Mouse (Mus musculus): Measurements from ENCODE around the gene Wnt4. TPM values are rescaled to one million over a fixed set of nuclear protein-coding genes. Genes with fewer than 3 reads are reported as not detected.

Wnt4 gene
- polyA plus RNA-seq, 1 experiment = 1.8 TPM

- 76% methylated on average over 5 of the region's 5 CpGs for WGBS
- Histone ChIP-seq H3K27ac (ENCODE audit: control insufficient read depth, insufficient read depth, low read depth, low read length, poor library complexity) (no peak overlapping the region), H3K4me1 (ENCODE audit: control insufficient read depth, insufficient read depth, low read length) (no peaks in the 10 kb centered on the region), H3K4me3 (replicated peaks; ENCODE audit: control insufficient read depth, low read depth, low read length) (no peak overlapping the region)
- TF ChIP-seq CTCF (IDR thresholded peaks at IDR 0.05; ENCODE audit: control insufficient read depth, insufficient read depth, low read length) = no peak
- no peak for TF ChIP-seq POLR2A (IDR thresholded peaks at IDR 0.05; ENCODE audit: borderline replicate concordance, control insufficient read depth, low read depth, low read length)
Observed at GRCm38 (mm10) chr4:137294474-137294873, 17.2 kb downstream of the Wnt4 start.

GRCm38 (mm10) chr4:137294951-137295350 lies 17.7 kb downstream of the Wnt4 start:
- H3K4me1 ChIP-seq (ENCODE audit: control insufficient read depth, insufficient read depth, low read length) = no peaks in the 10 kb centered on the region
- H3K4me3 ChIP-seq (replicated peaks; ENCODE audit: control insufficient read depth, low read depth, low read length) = no peak overlapping the region
- H3K27ac ChIP-seq (ENCODE audit: control insufficient read depth, insufficient read depth, low read depth, low read length, poor library complexity) = no peak overlapping the region
- WGBS = 86% methylated on average over 8 of the region's 8 CpGs
- no peak for TF ChIP-seq CTCF (IDR thresholded peaks at IDR 0.05; ENCODE audit: control insufficient read depth, insufficient read depth, low read length)

GRCm38 (mm10) chr4:137297611-137298010 lies 20.3 kb downstream of the Wnt4 start:
- H3K4me1 ChIP-seq (ENCODE audit: control insufficient read depth, insufficient read depth, low read length) = no peaks in the 10 kb centered on the region
- H3K27ac ChIP-seq (ENCODE audit: control insufficient read depth, insufficient read depth, low read depth, low read length, poor library complexity) = no peak overlapping the region
- no peak for TF ChIP-seq CTCF (IDR thresholded peaks at IDR 0.05; ENCODE audit: control insufficient read depth, insufficient read depth, low read length)
- H3K4me3 ChIP-seq (replicated peaks; ENCODE audit: control insufficient read depth, low read depth, low read length) = no peak overlapping the region
- 64% methylated on average over 4 of the region's 4 CpGs for WGBS

GRCm38 (mm10) chr4:137298406-137298805 lies 21.1 kb downstream of the Wnt4 start:
- H3K27ac ChIP-seq (ENCODE audit: control insufficient read depth, insufficient read depth, low read depth, low read length, poor library complexity) = no peak overlapping the region
- no peak for TF ChIP-seq CTCF (IDR thresholded peaks at IDR 0.05; ENCODE audit: control insufficient read depth, insufficient read depth, low read length)
- no peak for TF ChIP-seq POLR2A (IDR thresholded peaks at IDR 0.05; ENCODE audit: borderline replicate concordance, control insufficient read depth, low read depth, low read length)
- WGBS = 81% methylated on average over 8 of the region's 8 CpGs
- H3K4me1 ChIP-seq (ENCODE audit: control insufficient read depth, insufficient read depth, low read length) = no peaks in the 10 kb centered on the region
- no peak overlapping the region for H3K4me3 ChIP-seq (replicated peaks; ENCODE audit: control insufficient read depth, low read depth, low read length)

GRCm38 (mm10) chr4:137300227-137300626 lies 22.9 kb downstream of the Wnt4 start:
- no peak overlapping the region for H3K27ac ChIP-seq (ENCODE audit: control insufficient read depth, insufficient read depth, low read depth, low read length, poor library complexity)
- WGBS = 88% methylated on average over 13 of the region's 13 CpGs
- no peaks in the 10 kb centered on the region for H3K4me1 ChIP-seq (ENCODE audit: control insufficient read depth, insufficient read depth, low read length)
- no peak overlapping the region for H3K4me3 ChIP-seq (replicated peaks; ENCODE audit: control insufficient read depth, low read depth, low read length)
- TF ChIP-seq POLR2A (IDR thresholded peaks at IDR 0.05; ENCODE audit: borderline replicate concordance, control insufficient read depth, low read depth, low read length) (no peak), CTCF (IDR thresholded peaks at IDR 0.05; ENCODE audit: control insufficient read depth, insufficient read depth, low read length) (no peak)

- no peaks in the 10 kb centered on the region for H3K4me1 ChIP-seq (ENCODE audit: control insufficient read depth, insufficient read depth, low read length)
- H3K27ac ChIP-seq (ENCODE audit: control insufficient read depth, insufficient read depth, low read depth, low read length, poor library complexity) = no peak overlapping the region
- TF ChIP-seq POLR2A (IDR thresholded peaks at IDR 0.05; ENCODE audit: borderline replicate concordance, control insufficient read depth, low read depth, low read length) (no peak), CTCF (IDR thresholded peaks at IDR 0.05; ENCODE audit: control insufficient read depth, insufficient read depth, low read length) (no peak)
- no peak overlapping the region for H3K4me3 ChIP-seq (replicated peaks; ENCODE audit: control insufficient read depth, low read depth, low read length)
- 89% methylated on average over 16 of the region's 16 CpGs for WGBS
Observed at GRCm38 (mm10) chr4:137301635-137302034, 24.3 kb downstream of the Wnt4 start.

GRCm38 (mm10) chr4:137304106-137304505 lies 26.8 kb downstream of the Wnt4 start:
- WGBS = 87% methylated on average over 7 of the region's 7 CpGs
- Histone ChIP-seq H3K27ac (ENCODE audit: control insufficient read depth, insufficient read depth, low read depth, low read length, poor library complexity) (no peak overlapping the region), H3K4me1 (ENCODE audit: control insufficient read depth, insufficient read depth, low read length) (no peaks in the 10 kb centered on the region), H3K4me3 (replicated peaks; ENCODE audit: control insufficient read depth, low read depth, low read length) (no peak overlapping the region)
- no peak for TF ChIP-seq CTCF (IDR thresholded peaks at IDR 0.05; ENCODE audit: control insufficient read depth, insufficient read depth, low read length)
- no peak for TF ChIP-seq POLR2A (IDR thresholded peaks at IDR 0.05; ENCODE audit: borderline replicate concordance, control insufficient read depth, low read depth, low read length)

GRCm38 (mm10) chr4:137305066-137305465 lies 27.8 kb downstream of the Wnt4 start:
- Histone ChIP-seq H3K27ac (ENCODE audit: control insufficient read depth, insufficient read depth, low read depth, low read length, poor library complexity) (no peak overlapping the region), H3K4me1 (ENCODE audit: control insufficient read depth, insufficient read depth, low read length) (no peaks in the 10 kb centered on the region), H3K4me3 (replicated peaks; ENCODE audit: control insufficient read depth, low read depth, low read length) (no peak overlapping the region)
- TF ChIP-seq POLR2A (IDR thresholded peaks at IDR 0.05; ENCODE audit: borderline replicate concordance, control insufficient read depth, low read depth, low read length) = no peak
- TF ChIP-seq CTCF (IDR thresholded peaks at IDR 0.05; ENCODE audit: control insufficient read depth, insufficient read depth, low read length) = no peak
- WGBS = 79% methylated on average over 7 of the region's 7 CpGs

GRCm38 (mm10) chr4:137305831-137306576 lies 28.7 kb downstream of the Wnt4 start:
- H3K4me1 ChIP-seq (ENCODE audit: control insufficient read depth, insufficient read depth, low read length) = no peaks in the 10 kb centered on the region
- TF ChIP-seq CTCF (IDR thresholded peaks at IDR 0.05; ENCODE audit: control insufficient read depth, insufficient read depth, low read length) (no peak), POLR2A (IDR thresholded peaks at IDR 0.05; ENCODE audit: borderline replicate concordance, control insufficient read depth, low read depth, low read length) (no peak)
- H3K4me3 ChIP-seq (replicated peaks; ENCODE audit: control insufficient read depth, low read depth, low read length) = no peak overlapping the region
- 85% methylated on average over 13 of the region's 13 CpGs for WGBS
- H3K27ac ChIP-seq (ENCODE audit: control insufficient read depth, insufficient read depth, low read depth, low read length, poor library complexity) = no peak overlapping the region
